Mouse (Mus musculus) midbrain, embryonic 15.5 days (tissue): ENCODE measurements at regions not wholly inside any gene's neighbourhood (a gene's known extent, or its start where the extent isn't known, plus 50 kb on each side); places are given as distances from the start of the nearest gene placed in this dataset.

Source experiments
- ATAC-seq: fragments of 200-750 bp; cut with Nextera tagmentation; replicated peaks from 2 replicates; pipeline ENCODE4 v1.8.0; 2017; ENCODE audit warnings: moderate TSS enrichment
- H3K27ac ChIP-seq: fragments of 300-500 bp; sonication (generic); 2 replicates; pipeline ENCODE4 v1.5.1; 2015; ENCODE audit warnings: mild to moderate bottlenecking, inconsistent platforms
- H3K27me3 ChIP-seq: fragments of 300-500 bp; sonication (generic); replicated peaks from 2 replicates; pipeline ENCODE4 v1.6.1; 2015; ENCODE audit warnings: inconsistent platforms
- H3K36me3 ChIP-seq: fragments of 300-500 bp; sonication (generic); replicated peaks from 2 replicates; pipeline ENCODE4 v1.6.1; 2015; ENCODE audit warnings: inconsistent platforms
- H3K4me1 ChIP-seq: fragments of 300-500 bp; sonication (generic); 2 replicates; pipeline ENCODE4 v1.6.1; 2015; ENCODE audit warnings: inconsistent platforms
- H3K4me2 ChIP-seq: fragments of 300-500 bp; sonication (generic); 2 replicates; pipeline ENCODE4 v1.6.1; 2015; ENCODE audit warnings: inconsistent platforms, mild to moderate bottlenecking, moderate library complexity
- H3K4me3 ChIP-seq: fragments of 300-500 bp; sonication (generic); 2 replicates; pipeline ENCODE4 v1.5.1; 2015; ENCODE audit warnings: mild to moderate bottlenecking, inconsistent platforms
- H3K9ac ChIP-seq: fragments of 300-500 bp; sonication (generic); 2 replicates; pipeline ENCODE4 v1.6.1; 2015; ENCODE audit warnings: mild to moderate bottlenecking, inconsistent platforms
- H3K9me3 ChIP-seq: fragments of 300-500 bp; sonication (generic); 2 replicates; pipeline ENCODE4 v1.6.1; 2016; ENCODE audit warnings: inconsistent platforms
- WGBS: fragments of 180-500 bp; shearing (Covaris S2); methylation state at CpG from one replicate; pipeline ENCODE4 v1.1.7; 2015; ENCODE audit warnings: mixed read lengths; 5-methylcytosine and 5-hydroxymethylcytosine counted together

DNA sequence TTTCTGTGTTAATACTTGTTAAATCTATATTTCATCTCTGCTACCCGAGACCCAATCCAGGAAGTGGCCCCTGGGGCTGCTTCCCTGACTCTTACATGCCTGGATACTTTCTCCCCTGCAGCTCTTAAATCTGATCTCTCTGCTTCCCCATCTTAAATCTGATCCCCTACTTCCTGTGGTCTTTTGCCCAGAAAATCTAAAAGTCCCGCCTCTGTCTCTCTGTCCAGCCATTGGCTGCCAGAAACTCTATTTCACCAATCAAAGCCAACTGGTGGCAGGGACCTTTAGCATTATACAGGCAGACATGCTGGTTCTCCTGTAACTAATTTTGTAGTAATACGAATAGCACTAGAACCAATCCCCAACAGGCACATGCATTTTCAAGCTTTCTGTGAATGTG lies 59.0 kb upstream of the Ccdc91 start:
- no peak for ATAC-seq
- Histone ChIP-seq H3K4me1 (no peaks in the 10 kb centered on the region), H3K27ac (no peak overlapping the region), H3K9ac (no peak overlapping the region), H3K27me3 (no peaks in the 10 kb centered on the region), H3K4me2 (no peak overlapping the region), H3K4me3 (no peak overlapping the region), H3K9me3 (no peaks in the 10 kb centered on the region), H3K36me3 (no peaks in the 10 kb centered on the region)
- WGBS = 87% methylated on average over 3 of the region's 3 CpGs

DNA sequence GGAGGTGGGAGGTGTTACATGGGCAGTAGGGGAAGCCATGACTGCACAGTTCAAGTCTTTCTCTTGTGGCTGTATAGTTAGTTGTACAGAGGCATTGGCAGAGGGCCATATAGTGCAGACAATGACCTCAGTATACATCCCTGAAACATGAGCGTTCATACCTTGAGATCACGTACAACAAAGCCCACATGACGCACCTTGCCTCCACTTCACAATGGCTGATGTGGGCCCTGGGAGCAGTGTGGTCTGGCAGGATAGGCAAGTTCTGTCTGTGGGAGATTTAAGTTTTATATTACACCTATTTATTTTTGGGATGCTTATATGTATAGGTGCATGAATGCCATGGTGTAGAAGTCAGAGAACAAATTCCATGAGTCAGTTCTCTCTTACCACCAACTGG lies 61.9 kb upstream of the Ccdc91 start:
- no peak overlapping the region for H3K4me2 ChIP-seq
- no peaks in the 10 kb centered on the region for H3K36me3 ChIP-seq
- no peak overlapping the region for H3K27ac ChIP-seq
- no peaks in the 10 kb centered on the region for H3K27me3 ChIP-seq
- no peaks in the 10 kb centered on the region for H3K4me1 ChIP-seq
- no peak overlapping the region for H3K4me3 ChIP-seq
- no peaks in the 10 kb centered on the region for H3K9me3 ChIP-seq
- no peak overlapping the region for H3K9ac ChIP-seq
- no peak for ATAC-seq
- 93% methylated on average over 3 of the region's 3 CpGs for WGBS

DNA sequence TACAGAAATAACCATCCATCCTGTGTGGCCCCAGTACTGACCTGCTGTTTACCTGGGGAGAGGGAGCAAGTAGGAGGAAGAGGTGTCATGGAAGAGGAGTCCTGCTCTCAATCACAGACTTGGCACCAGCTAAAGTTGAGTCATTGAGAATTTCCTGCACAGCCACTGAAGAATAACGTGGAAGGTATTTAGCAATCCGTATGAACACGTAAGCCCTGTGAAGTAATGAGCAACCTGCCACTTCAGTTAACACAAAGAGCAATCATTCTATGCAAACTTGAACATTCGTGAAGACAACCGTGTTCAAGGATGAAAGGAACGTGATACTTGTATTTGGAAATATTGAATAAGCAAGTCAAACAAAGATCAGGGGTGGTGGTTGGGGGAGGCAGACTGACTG lies 77.6 kb upstream of the Ccdc91 start:
- Histone ChIP-seq H3K4me3 (no peak overlapping the region), H3K9me3 (no peaks in the 10 kb centered on the region), H3K4me2 (no peak overlapping the region), H3K27me3 (no peaks in the 10 kb centered on the region), H3K9ac (no peak overlapping the region), H3K27ac (no peak overlapping the region), H3K4me1 (no peaks in the 10 kb centered on the region), H3K36me3 (no peaks in the 10 kb centered on the region)
- ATAC-seq = no peak
- WGBS = 90% methylated on average over 6 of the region's 6 CpGs

DNA sequence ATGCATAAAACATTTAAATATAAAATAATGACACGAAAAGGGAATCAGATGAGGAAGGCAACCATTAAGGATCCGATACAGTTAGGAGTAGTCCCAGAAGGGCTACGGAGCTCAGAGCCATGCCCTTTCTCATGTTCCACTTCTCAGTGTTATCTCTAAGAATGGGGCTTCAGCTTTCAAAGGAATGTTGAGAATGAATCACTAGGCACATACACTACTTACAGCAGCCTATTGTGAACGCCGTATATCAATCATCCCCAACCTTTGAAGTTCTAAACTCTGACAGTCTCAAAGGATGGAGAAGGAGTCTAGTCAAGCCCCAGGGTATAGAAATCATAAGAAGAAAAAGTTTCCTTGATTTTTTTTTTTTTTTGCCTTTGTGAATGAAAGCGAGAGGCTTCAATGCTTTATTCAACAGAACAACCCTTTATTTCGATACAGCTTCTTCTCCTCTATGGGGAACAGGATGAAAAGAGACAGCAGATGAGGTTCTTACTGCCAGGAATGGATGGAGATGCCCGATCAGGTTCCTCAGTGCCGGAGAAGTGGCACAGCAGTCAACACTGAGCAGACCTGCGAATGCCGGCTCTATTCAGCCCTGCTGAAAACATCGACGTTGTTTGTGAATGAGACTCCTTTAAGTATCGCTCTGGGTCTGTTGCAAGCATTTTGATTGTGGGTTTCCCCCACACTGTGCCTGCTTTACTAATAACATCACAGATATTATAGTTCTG lies 84.0 kb upstream of the Ccdc91 start:
- 45% methylated on average over 14 of the region's 14 CpGs for WGBS
- H3K4me2 ChIP-seq = no peak overlapping the region
- no peaks in the 10 kb centered on the region for H3K36me3 ChIP-seq
- no peak overlapping the region for H3K27ac ChIP-seq
- ATAC-seq = peak; percentile 84
- H3K9ac ChIP-seq = no peak overlapping the region
- H3K9me3 ChIP-seq = no peaks in the 10 kb centered on the region
- no peak overlapping the region for H3K4me3 ChIP-seq
- H3K27me3 ChIP-seq = no peaks in the 10 kb centered on the region
- H3K4me1 ChIP-seq = no peaks in the 10 kb centered on the region

DNA sequence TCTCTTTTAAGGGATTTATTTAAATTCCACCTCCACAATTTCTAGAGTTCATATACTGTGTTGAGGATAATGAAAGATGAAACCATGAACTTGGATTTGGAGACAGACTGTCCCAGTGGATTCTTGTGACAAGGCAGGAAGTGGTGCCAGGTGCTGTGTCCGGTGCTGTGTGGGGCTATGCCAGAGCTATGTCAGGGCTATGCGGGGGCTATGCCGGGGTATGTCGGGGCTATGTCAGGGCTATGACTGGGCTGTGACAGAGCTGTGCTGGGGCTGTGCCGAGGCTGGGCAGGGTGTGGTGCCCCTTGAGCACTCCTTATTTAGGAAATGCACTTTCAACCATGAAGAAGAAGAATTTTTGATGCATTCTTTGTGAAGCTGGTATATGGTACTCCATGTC lies 85.1 kb upstream of the Ccdc91 start:
- 80% methylated on average over 5 of the region's 5 CpGs for WGBS
- Histone ChIP-seq H3K36me3 (no peaks in the 10 kb centered on the region), H3K4me2 (no peak overlapping the region), H3K27ac (no peak overlapping the region), H3K4me1 (no peaks in the 10 kb centered on the region), H3K9me3 (no peaks in the 10 kb centered on the region), H3K4me3 (no peak overlapping the region), H3K9ac (no peak overlapping the region), H3K27me3 (no peaks in the 10 kb centered on the region)
- no peak for ATAC-seq

DNA sequence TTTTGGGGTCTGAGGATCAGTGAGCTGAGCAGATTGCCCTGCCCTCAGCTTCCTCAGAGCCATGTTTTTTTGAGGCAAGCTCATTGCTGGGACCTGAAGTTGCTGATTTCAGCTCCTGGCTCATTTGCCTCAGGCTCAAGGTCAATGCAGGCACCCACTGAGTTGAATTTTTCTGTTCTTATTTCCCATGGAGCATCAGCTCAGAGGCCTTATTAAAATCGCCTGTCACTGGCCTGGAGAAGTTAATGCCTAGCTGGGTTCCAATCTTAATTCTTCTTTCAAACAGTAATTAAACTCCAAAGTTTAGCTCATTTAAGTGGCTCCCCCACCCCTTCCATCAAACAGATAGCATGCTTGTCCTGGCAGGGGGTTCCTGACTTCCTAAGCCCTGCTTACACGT lies 86.9 kb upstream of the Ccdc91 start:
- ATAC-seq = no peak
- Histone ChIP-seq H3K27me3 (no peaks in the 10 kb centered on the region), H3K4me2 (no peak overlapping the region), H3K36me3 (no peaks in the 10 kb centered on the region), H3K9me3 (no peaks in the 10 kb centered on the region), H3K27ac (no peak overlapping the region), H3K4me1 (no peaks in the 10 kb centered on the region), H3K4me3 (no peak overlapping the region), H3K9ac (no peak overlapping the region)
- WGBS = 5% methylated on average over 2 of the region's 2 CpGs

DNA sequence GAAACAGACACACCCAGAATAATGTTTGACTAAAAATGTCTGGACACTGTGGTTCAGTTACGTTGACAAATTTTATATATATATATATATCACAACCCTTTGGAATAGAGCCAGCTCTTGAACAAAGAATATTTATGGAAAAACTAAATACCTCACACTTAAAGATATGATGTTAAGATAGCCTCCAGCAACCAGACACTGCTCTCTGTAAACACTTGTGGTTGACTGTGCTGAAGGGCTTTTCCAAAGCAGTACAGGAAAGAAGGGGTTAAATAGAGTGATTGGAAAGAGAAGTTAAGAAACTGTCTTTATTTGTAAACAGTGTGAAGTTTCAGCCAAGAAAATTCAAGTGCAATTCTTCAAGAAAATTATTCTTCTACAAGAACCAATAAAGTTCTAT lies 90.0 kb upstream of the Ccdc91 start:
- Histone ChIP-seq H3K9ac (no peak overlapping the region), H3K4me1 (no peaks in the 10 kb centered on the region), H3K27ac (no peak overlapping the region), H3K9me3 (no peaks in the 10 kb centered on the region), H3K36me3 (no peaks in the 10 kb centered on the region), H3K4me3 (no peak overlapping the region), H3K4me2 (no peak overlapping the region), H3K27me3 (no peaks in the 10 kb centered on the region)
- 89% methylated on average over 1 of the region's 1 CpGs for WGBS
- no peak for ATAC-seq

DNA sequence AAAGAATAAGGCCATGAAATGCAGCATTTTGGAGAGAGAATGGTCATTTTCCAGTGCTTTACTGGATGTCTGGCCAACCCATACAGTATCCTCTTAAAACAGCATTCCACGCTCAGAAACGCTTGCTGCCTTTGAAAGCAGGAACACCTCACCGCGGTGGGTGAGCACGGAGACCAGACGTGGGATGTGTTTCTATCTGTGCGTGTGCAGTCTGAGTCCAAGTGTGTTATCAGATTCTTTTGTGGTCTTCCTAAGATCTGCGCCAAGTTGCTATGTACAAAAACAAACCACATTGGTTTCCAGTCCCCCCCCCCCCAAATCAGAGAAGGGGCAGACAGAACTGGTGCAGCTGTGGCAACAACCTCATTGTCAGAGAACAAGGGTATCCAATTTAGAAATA lies 95.1 kb upstream of the Ccdc91 start:
- H3K9ac ChIP-seq = no peak overlapping the region
- ATAC-seq = no peak
- H3K4me3 ChIP-seq = no peak overlapping the region
- WGBS = 80% methylated on average over 8 of the region's 8 CpGs
- H3K27ac ChIP-seq = no peak overlapping the region
- no peaks in the 10 kb centered on the region for H3K9me3 ChIP-seq
- no peak overlapping the region for H3K4me2 ChIP-seq
- no peaks in the 10 kb centered on the region for H3K36me3 ChIP-seq
- no peaks in the 10 kb centered on the region for H3K4me1 ChIP-seq
- no peaks in the 10 kb centered on the region for H3K27me3 ChIP-seq

DNA sequence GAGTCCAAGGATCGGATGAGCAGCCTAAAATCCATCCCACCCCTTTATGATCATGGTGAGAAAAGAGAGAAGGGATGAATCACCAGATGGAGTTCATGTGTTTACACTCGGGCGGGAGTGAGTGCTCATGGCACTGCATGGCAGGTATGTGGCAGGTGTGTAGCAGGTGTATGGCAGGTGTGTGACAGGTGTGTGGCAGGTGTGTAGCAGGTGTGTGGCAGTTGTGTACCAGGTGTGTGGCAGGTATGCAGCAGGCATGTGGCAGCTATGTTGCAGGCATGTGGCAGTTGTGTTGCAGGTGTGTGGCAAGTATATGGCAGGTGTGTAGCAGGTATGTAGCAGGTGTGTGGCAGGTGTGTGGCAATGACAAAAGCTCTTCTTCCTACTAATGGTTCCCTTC lies 97.9 kb upstream of the Ccdc91 start:
- Histone ChIP-seq H3K36me3 (no peaks in the 10 kb centered on the region), H3K4me3 (no peak overlapping the region), H3K4me1 (no peaks in the 10 kb centered on the region), H3K27me3 (no peaks in the 10 kb centered on the region), H3K9ac (no peak overlapping the region), H3K4me2 (no peak overlapping the region), H3K9me3 (no peaks in the 10 kb centered on the region), H3K27ac (no peak overlapping the region)
- 85% methylated on average over 3 of the region's 3 CpGs for WGBS
- no peak for ATAC-seq

DNA sequence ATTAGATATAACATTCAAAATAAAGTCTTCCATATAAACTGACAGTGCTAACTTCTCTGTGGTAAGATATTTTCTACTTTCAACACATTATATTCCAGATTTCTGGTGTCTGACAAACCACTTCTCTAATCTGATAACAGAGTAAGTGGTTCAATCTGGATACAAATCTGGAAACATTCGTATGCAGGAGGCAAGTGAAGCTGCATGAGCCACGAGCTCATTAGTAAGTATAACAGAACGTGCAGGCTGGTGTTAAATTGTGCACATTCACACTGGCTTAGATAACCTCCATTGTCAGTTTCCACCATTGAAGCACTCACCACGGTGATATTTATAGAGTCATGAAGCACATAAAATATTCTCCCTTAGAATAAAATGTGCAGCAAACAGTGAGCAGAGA lies 103.9 kb upstream of the Ccdc91 start:
- no peak overlapping the region for H3K4me2 ChIP-seq
- H3K9me3 ChIP-seq = no peaks in the 10 kb centered on the region
- no peaks in the 10 kb centered on the region for H3K27me3 ChIP-seq
- no peak overlapping the region for H3K4me3 ChIP-seq
- no peaks in the 10 kb centered on the region for H3K4me1 ChIP-seq
- no peak for ATAC-seq
- H3K36me3 ChIP-seq = no peaks in the 10 kb centered on the region
- no peak overlapping the region for H3K9ac ChIP-seq
- no peak overlapping the region for H3K27ac ChIP-seq
- WGBS = 61% methylated on average over 4 of the region's 4 CpGs

DNA sequence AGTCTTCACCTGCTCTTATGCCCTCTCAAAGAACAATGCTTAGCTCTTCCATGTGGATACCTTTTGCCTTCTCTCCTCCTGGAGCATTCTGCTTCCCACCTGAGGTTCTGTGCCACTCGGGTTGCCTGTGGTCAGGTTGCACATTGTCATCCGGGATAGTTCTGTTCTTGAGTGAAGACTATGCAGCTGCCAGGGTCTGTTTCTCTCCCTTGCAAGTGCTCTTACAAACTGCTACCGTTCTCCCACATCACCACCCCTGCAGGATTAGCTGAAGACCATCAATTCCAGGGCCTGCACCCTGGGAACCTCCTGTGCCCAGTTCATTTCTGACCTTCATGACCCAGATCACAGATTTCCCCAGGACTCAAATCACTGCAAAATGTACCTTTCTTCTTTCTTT lies 104.3 kb upstream of the Ccdc91 start:
- Histone ChIP-seq H3K36me3 (no peaks in the 10 kb centered on the region), H3K27ac (no peak overlapping the region), H3K9me3 (no peaks in the 10 kb centered on the region), H3K4me3 (no peak overlapping the region), H3K4me2 (no peak overlapping the region), H3K4me1 (no peaks in the 10 kb centered on the region), H3K27me3 (no peaks in the 10 kb centered on the region), H3K9ac (no peak overlapping the region)
- no peak for ATAC-seq
- 84% methylated on average over 3 of the region's 3 CpGs for WGBS

DNA sequence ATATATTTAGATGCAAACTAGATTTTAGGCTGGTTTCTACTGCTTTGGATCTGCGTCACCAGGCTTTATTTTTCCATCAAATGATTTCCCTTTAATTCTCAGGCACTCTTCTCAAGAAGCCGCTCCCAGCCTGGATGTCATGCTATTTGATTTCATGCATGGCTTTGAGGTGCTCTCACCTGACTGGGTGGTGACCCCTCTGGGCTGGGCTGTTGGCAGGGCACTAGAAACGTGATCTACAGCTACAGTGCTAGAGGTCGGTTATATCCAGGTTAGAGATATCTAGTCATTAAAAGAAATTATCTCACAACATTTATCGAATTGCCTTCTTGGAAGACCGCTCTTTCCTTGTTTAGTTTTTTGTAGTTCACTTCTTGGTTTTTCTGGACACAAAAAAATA lies 98.9 kb upstream of the Pthlh start:
- no peak overlapping the region for H3K4me2 ChIP-seq
- ATAC-seq = no peak
- WGBS = 87% methylated on average over 6 of the region's 6 CpGs
- no peaks in the 10 kb centered on the region for H3K27me3 ChIP-seq
- no peak overlapping the region for H3K4me3 ChIP-seq
- H3K27ac ChIP-seq = no peak overlapping the region
- H3K9ac ChIP-seq = no peak overlapping the region
- no peaks in the 10 kb centered on the region for H3K4me1 ChIP-seq
- H3K36me3 ChIP-seq = no peaks in the 10 kb centered on the region
- H3K9me3 ChIP-seq = no peaks in the 10 kb centered on the region

DNA sequence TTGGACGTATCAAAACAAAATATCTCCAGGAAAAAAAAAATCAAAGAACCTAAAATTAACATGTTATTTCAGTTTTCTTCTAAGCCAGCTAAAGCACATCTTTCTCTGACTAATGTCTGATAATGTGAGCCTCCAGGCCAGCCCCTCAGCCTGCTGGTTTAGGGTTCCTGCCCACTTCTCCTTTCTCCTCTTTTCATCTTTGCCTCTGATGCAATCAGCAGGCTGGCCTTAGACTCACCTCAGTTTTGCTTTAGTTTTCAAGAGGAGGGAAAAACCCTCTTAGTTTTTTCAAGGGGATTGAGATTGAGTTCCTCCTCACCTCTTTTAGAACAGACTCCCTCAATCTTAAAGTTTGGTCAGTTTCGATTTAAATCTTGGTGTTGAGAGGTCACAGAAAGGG lies 93.0 kb upstream of the Pthlh start:
- no peak overlapping the region for H3K9ac ChIP-seq

More for the DNA sequence above, 93.0 kb upstream of the Pthlh start:
- WGBS = 84% methylated on average over 2 of the region's 2 CpGs
- Histone ChIP-seq H3K4me3 (no peak overlapping the region), H3K9me3 (no peaks in the 10 kb centered on the region), H3K27ac (no peak overlapping the region), H3K4me1 (no peaks in the 10 kb centered on the region), H3K27me3 (no peaks in the 10 kb centered on the region), H3K4me2 (no peak overlapping the region), H3K36me3 (no peaks in the 10 kb centered on the region)
- no peak for ATAC-seq
